Mouse (Mus musculus) layer of hippocampus, postnatal 14 days (tissue): Measurements from ENCODE around the gene Diexf. TPM values are rescaled to one million over a fixed set of nuclear protein-coding genes. Genes with fewer than 3 reads are reported as not detected.
A peak's percentile ranks its signal among the peaks of the same experiment; 100 is the strongest.

Experiments
- DNase-seq, 2 experiments: peaks; one replicate each; pipeline ENCODE4 v3.0.0; 2021 to 2022; ENCODE audit warnings: low spot score in 2 of 2, mixed read lengths in 1 of 2
- total RNA-seq, 2 experiments: library from RNA; stranded (reverse); gene quantifications; 2 replicates each; pipeline ENCODE4 v1.2.3; 2021

The Diexf gene
- total RNA-seq, 2 experiments from 2014 or later = 17.4 to 24.1 TPM

DNA sequence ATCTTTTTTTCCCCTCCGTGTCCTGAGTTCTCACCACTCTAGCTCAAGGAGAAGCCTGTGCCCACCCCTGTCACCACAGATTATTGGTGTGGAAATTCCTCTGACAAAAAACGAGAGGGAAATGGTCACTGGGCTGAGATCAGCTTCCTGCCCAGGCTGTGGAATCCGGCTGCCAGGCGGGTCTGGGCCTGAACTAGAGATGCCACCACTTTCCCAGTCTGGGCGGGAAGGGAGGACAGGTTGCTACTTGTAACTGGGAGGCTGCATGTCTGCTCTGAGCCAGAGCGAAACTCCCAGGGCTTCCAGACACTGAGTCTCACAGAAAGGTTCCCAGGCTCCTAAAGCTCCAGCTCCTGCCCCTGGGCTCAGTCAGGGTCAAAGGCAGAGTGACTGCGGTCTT is 11.0 kb upstream of the Diexf start:
- DNase-seq = no peak

DNA sequence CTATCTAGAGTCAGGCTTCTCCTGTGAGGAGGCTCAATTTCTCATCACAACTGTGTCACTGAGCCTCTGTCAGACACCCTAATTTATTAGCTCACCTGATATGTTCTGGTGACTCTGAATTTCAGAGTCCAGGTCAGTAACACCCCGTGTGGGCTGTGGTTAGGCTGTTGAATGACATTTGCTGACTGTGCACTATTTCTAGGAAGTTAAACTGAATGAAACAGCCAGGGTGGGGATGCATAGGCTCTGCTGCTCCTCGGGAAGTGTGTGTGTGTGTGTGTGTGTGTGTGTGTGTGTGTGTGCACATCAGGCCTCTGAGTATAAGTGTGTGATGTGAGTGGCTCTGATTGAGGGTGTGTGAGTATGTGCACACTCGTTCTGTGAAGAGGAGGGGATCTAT is 8.6 kb upstream of the Diexf start:
- no peak for DNase-seq

DNA sequence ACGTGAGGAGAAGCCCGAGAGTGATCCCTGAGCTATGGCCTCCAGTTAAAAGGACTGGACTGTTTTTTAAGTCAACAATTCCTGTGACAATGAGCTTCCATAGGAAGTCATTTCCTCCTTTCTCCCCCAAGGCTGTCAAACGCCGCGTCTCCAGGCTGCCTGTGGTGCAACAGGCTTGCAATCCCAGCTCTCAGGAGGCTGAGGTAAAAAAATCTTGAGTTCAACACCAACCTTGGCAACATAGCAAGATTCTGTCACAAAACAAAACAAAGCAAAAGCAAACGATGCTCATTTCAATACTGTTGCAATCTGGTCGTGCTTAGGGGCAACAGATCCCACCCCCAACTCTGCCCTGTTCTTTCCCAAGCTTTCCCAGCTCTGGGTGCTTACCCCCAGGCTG is 8.0 kb upstream of the Diexf start:
- no peak for DNase-seq

DNA sequence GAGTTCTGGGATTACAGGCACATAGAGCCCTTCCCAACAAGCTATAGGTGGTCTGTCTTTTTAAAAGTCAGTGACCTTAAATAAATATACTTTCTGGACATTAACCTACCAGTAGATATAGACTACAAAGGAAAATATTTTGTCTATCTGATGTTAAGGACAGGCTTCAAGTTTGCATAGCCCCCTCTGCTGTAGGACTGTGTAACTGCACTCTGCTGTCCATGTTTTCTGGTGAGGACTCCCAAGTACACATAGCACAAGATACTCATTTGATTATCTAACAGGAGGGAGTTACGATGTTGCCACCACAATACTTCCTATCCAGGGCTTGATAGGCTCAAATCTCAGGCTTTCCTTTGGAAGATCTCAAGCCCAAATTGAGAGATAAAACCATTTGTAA is 3.7 kb upstream of the Diexf start:
- DNase-seq = no peak

DNA sequence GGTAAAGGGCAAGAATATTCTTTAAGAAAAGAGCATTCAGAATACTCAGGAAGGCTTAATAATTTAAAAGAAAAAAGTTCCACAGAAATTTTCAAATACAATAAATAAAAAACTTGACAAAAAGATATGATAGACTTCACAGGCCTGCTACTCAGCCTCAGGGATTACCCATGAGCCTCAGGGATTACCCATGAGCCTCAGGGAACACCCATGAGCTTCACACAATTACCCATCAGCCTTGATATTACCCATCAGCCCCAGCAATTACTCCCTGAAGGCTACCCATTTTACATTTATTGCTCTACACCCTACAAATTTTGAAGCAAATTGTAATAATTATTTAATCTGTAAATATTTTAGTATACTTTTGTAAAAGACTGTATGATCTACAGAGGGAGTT is 2.3 kb upstream of the Diexf start:
- DNase-seq = no peak

DNA sequence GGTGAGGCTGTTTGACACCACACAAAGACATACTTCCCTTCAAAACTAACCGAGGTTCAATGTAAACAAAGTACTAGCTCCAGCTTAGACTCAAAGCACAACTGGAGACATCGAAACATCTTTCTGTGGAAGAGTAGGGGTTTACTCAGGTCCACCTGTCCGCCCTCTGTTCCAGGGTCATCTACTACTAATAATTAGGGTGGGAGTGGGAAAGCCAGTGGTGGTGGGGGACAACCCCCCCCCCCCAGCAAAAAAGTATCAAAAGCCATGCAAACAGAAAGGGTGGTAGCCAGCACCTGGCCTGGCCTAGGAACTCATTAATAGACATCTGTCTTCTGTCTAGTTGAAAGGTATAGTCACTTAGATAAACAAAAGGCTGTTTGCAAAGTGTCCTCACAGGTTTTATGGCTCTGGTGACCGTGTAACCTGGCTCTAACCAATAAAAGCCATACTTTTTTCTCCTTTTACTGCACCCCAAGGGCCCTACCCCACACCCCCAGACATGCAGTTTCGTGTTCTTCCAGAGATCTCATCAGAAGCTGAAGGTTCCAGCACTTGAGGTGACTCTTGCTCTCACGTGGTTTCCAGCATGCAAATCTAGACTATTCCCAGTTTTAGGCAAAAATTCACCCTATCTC is 1.4 kb upstream of the Diexf start:
- DNase-seq = no peak

DNA sequence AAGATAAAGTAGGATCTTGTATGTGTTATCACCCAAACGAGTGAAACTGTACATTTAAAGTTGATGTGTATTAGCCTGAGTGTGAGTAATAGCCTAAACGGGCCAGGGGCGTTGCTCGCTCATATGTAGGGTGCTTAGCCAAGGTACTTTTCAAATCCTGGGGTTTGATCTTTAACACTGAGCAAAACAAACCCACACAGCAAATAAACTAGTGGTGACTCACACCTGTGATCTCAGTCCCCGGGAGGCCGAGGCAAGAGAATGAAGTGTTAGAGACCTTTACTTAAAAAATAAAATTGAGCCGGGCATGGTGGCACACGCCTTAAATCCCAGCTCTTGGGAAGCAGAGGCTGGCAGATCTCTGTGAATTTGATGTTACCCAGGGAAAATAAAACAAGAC is 767 bp upstream of the Diexf start:
- no peak for DNase-seq

DNA sequence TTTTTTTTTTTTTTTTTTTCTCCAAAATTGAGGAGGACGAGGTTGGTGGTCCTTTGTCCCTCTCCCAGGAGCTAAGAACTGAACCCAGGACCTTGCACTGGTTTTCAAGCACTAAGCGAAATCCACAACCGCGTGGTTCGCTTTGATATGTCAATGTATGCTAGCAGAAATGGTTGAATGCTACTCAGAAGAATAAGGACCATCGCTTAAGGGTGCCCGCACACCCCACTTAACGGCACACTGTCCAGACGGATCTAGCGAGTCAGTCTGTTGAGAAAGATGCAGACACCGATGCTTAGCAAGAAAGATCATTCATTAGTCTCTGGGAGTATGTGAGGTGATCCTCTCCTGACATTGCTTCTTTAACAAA is 369 bp upstream of the Diexf start:
- no peak for DNase-seq

DNA sequence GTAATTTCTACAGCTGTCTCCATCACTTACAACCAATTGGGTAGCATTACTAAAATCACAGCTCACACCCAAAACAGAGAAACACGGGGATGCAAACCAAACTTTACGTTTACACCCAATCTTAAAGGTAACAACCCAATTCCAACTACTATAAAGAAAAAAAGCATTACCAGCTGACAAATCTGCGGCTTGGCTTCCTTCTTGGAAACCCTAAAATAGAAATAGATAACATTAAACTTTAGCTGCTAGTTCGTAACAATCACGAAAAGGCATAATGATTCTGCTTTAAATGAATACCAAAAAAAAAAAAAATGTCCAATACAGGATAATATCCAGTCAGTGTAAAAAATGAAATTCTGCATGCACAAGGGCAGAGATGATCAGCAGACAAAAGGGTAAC is 751 bp downstream of the Diexf start:
- no peak for DNase-seq

DNA sequence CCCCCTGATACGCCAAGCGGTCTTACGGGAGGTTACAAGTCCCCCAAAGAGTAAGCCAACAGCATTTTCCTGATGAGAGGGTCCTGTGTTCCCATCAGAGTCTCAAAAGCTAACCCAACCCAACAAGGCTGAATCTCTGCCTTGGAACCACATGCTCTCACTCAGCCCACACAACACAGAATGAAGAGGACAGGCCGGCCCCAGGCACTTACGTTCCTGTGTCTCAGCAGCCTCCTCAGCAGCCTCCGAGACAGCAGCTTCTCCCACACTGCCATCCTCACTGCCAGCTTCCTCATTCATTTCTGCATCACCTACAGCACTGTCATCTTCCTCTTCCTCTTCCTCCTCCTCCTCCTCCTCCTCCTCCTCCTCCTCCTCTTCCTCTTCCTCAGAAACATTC is 2.0 kb downstream of the Diexf start:
- no peak for DNase-seq

DNA sequence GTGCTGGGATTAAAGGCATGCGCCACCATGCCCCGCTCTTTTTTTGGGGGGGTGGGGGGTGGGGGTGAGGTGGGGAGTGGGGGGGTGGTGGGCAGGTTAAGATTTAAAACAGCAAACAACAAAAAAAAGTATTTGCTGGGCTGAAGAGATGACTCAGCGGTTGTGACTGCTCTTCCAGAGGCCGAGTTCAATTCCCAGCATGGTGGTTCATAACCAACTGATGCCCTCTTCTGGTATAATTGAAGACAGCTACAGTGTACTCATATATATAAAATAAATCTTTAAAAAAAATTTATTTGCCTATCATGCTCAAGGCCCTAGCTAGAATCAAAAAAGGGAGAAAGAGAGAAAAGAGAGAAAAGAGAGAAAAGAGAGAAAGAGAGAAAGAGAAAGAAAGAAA is 4.2 kb downstream of the Diexf start:
- peak in 1 of 2 experiments; percentile 36 for DNase-seq

DNA sequence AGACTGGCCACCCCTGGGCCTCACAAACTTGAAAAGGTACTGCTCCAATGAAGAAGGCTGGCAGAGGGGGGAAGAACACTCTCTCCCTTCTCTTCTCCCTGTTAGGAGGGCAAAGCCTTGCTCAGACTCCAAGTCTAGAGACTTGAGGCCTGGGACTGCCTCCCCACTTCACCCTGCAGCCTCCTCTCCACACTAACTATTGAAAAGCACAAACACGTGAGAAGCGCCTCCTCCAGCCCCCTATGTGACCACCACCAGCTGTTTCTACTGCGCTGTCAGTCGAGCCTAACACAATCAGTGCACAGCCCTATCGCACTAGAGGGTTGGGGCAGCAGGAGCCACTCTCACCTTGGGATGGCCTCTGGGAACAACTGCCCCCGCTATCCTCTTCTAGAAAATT is 6.8 kb downstream of the Diexf start:
- DNase-seq = no peak

DNA sequence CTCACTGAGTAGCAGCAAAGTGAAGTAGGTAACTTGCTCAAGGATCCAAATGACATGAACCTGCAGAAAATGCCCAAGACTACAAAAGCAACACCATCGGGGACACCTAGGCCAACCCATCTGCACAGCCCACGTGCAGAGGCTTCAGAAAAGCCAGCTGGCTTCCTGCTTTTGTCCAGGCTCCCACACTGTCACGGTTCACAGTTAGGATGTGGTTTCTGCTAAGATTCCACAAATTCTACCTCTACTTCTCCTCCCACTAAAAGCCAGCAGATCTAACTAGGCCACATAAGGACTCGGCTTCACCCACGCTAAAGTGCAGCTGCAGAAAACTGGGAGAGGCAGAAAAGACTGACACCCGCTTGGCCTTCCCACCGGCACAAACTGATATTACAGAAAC is 7.3 kb downstream of the Diexf start:
- no peak for DNase-seq

DNA sequence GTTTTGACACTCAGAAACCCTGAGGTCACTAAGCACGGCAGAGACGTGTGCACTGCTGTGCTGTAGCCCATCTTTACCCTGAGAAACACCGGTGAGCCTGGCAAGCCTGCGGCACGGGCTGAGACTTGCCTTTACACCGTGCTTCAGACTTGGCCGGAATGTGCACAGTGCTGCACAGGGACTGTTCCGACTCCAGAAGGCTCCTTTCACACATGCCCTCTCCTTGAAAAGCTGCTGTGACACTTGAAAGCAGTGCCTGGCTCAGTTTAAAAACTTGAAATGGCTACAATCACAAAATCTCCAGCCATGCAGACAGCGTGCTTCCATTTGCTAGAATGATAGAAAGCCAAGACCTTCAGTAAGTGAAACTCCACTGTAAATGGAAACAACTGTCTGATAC is 18.0 kb downstream of the Diexf start:
- DNase-seq = no peak

DNA sequence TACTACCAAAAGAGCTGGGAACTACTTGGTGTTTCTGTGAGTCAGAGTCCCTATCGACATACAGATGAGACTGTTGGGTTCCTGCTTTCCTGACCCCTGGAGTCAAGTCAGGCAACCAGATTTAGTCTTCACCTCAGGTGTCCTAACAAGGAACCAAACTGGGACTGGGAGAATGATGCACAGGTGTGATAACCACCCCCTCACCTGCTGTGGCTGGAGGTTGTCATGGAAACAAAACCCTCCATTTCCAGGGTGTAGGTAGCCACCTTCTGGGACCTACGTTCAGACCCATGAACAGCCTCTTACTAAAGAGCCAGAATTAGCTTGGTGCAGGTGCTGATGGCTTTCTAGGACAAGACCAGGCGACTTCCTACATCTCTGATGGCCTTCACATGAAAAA is 27.1 kb downstream of the Diexf start:
- no peak for DNase-seq

DNA sequence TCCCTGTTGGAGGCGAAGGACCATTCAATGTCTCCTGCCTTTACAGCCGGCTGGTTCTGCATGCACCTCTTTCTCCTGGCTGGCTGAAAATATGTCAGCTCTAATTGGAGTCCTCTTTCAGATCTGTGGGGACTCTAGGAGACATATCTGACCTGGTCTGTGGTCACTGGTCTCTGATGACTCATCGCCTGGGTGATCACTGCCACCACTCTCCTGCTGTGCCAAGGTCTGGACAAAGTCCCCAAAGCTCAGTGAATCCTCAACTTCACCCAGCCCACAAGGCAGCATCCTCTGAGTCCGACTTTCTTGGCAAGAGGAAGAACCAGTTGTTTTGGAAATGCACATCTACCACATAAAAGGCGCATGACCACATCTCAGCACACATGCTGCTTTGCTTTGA is 27.5 kb downstream of the Diexf start:
- no peak for DNase-seq

DNA sequence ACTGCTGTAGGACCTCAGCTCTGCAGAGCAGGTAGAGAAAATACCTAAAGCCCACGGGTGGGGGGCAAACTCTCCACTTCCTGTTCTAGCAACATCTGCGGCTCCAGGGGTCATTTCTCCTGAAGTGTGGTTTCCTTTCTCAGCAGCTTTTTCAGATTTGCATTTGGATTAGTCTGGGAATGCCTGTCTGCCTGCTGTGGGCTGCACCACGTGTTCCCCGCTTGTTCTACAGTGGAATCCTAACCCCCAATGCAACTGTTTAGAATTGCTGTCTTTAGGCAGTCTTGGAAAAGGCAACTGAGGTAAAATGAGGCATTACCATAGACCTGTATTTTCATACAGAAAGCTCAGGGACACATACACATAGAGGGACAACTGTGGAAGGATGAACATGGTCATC is 28.0 kb downstream of the Diexf start:
- DNase-seq = peak in 1 of 2 experiments; percentile 34

DNA sequence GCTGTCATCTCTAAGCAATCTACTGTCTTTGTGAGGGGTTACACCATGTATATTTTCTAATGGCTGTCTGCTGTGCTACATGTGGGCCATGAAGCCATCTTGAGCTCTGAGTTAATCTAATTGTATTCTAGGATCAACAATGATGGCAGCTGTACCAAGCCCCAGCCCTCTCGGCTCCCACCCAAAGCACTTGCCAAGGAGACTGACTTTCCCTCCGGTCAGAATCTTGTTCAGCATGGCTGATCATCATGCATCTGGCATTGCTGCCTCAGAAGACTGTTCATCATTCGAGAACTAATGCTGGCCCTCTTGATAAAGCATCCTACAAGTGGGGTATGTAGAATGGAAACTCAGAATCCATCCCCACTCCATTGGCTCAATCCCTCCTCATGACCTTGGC is 31.1 kb downstream of the Diexf start:
- DNase-seq = no peak

DNA sequence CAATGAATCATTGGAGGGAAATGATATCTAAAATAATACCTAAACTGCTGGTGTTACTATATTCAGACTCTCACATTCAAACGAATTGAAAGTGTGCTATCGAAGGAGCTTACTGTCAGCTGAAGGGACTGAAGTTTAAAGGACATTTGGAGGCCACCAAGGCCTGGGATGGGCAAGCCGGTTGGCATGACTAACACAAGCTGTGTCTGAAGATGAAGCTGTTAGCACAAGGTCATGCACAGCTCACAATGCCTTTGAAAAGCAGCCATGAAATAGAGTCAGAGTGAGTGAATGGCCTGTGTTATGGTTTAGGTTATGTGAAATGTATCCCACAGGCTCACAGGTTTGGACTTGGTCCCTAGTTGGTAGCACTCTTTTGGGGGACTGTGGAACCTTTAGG is 36.5 kb downstream of the Diexf start:
- DNase-seq = no peak

DNA sequence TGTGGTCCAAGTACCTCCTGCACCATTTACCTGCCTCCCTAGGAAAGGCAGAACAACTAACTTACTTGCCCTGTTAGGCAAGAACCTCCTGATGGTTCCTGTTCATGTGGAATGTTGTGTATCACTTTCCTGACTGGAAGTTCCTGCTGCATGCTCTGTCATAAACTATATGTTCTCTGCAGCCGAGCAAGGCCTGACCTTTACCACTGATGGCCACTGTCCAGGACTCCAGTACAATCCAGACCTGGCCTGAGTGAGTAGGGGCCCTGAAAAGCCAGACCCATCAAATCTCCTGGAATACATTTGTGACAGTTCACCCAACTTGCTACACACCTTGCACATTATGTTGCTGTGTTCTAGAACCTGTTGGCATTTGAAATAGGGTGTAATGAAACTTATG is 37.3 kb downstream of the Diexf start:
- DNase-seq = no peak

DNA sequence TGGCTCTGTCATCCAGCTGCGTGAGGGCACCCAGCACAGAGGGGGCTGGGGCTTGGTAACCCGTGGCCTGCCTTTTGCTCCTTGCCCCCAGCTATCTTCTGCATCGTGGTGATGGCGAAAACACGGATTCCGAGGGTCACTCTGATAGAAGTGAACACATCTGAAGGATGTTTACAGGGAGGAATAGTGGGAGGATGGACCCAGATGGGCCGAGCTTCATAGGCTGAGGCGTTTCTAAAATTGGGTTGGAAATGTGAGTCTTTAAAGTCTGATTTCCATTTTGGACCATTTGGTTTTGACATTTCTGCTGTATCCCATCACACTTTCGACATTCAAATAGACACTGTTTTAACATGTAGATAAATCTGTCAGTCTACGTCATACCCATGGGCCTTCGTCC is 39.2 kb downstream of the Diexf start:
- DNase-seq = no peak

DNA sequence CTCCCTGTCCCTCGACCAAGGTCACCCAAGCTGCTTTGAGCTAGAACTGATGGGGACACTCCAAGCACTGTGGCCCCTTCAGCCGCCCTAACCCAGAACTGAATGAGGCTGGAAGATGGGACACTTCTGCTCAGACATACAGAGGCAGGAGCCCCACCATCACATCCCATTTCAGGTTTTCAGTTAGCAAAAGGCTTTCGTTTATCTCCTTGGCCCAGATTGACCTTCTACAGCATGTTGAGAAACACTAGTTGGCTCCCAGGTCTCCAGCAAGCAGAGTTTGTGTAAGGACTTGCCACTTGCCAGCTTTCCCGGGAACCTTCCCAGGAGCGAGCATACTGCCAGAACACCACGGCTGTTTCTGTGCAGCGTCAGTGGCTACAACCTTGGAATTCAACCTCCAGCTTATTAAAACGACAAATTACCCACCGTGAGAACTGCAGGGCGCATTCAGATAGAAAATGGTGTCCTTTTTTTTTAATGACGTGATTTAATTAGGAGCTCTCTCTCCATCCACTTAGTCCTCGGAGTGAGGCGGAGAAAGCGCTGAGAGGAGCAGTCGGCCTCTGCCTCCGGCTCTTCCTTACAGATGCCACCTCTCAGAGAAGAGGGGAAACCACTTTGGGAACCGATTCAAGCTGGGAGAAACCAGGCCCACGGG is 39.7 kb downstream of the Diexf start:
- DNase-seq = peak; percentile 57 to 83

DNA sequence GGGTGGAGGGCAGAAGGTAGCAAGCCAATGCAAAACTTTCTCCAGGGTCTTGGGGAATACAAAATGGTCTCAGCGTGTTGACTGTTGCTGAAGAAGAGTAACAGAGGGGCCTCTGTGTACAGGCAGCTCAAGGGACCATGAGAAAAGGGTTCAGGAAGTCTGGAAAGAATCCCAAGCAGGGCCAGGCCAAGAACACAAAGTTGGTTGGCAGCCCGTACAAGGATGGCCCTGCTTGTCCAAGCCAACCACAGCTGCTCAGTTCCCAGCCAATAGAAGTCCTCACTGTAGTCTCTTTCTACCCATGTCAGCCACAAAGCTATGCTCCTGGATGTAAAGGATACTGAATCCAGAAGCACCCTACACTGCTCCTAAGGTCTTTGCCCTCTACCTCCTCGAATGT is 40.4 kb downstream of the Diexf start:
- DNase-seq = peak in 1 of 2 experiments; percentile 70

DNA sequence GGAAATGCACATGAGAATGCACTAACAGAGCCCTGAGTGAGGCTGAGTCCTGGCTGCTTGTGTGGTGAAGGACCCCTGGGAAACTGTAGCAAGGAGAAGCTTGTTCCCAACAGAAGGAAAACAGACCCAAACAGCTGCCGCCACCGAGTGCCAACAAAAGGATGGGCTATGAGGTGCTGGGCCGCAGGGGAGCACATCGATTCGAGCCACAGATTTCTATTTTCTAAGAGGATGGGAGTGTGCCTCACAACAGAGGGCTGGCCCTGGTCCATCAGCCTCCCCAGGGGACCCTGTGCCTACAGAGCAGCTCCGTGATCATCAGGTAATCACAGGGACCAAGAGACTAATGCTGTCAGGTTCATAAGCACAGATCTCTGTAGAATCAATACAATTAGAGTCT is 40.9 kb downstream of the Diexf start:
- DNase-seq = no peak
